Mouse (Mus musculus) layer of hippocampus, adult 11-12 months (tissue): ENCODE results near the gene Phf5a.

ENCODE experiments used
- DNase-seq: peaks from one replicate; pipeline ENCODE4 v3.0.0; 2022; ENCODE audit warnings: low spot score

Phf5a gene

GRCm38 (mm10) chr15:81848301-81848700 is 23.4 kb downstream of the Phf5a start:
- DNase-seq = peak; percentile 81

- DNase-seq = no peak
Measured at GRCm38 (mm10) chr15:81847861-81848260, 23.9 kb downstream of the Phf5a start.

- DNase-seq = no peak
Measured at GRCm38 (mm10) chr15:81847161-81847560, 24.6 kb downstream of the Phf5a start.

GRCm38 (mm10) chr15:81846755-81847154 is 25.0 kb downstream of the Phf5a start:
- no peak for DNase-seq

- DNase-seq = no peak
Measured at GRCm38 (mm10) chr15:81845724-81846123, 26.0 kb downstream of the Phf5a start.

GRCm38 (mm10) chr15:81845033-81845625 is 26.6 kb downstream of the Phf5a start:
- DNase-seq = no peak

GRCm38 (mm10) chr15:81842275-81842674 is 29.4 kb downstream of the Phf5a start:
- DNase-seq = no peak

GRCm38 (mm10) chr15:81840306-81840705 is 31.4 kb downstream of the Phf5a start:
- no peak for DNase-seq

- peak; percentile 88 for DNase-seq
Measured at GRCm38 (mm10) chr15:81839634-81840033, 32.1 kb downstream of the Phf5a start.

- DNase-seq = no peak
Measured at GRCm38 (mm10) chr15:81838554-81839235, 33.0 kb downstream of the Phf5a start.

GRCm38 (mm10) chr15:81836966-81837920 is 34.5 kb downstream of the Phf5a start:
- DNase-seq = no peak

- DNase-seq = peak; percentile 90
Measured at GRCm38 (mm10) chr15:81836124-81836821, 35.4 kb downstream of the Phf5a start.

- DNase-seq = no peak
Measured at GRCm38 (mm10) chr15:81835007-81835880, 36.5 kb downstream of the Phf5a start.

- DNase-seq = no peak
Measured at GRCm38 (mm10) chr15:81834171-81834841, 37.4 kb downstream of the Phf5a start.

- DNase-seq = no peak
Measured at GRCm38 (mm10) chr15:81833481-81833880, 38.2 kb downstream of the Phf5a start.

- DNase-seq = no peak
Measured at GRCm38 (mm10) chr15:81832219-81832618, 39.5 kb downstream of the Phf5a start.

- DNase-seq = peak; percentile 93
Measured at GRCm38 (mm10) chr15:81831136-81831825, 40.4 kb downstream of the Phf5a start.

- DNase-seq = no peak
Measured at GRCm38 (mm10) chr15:81830530-81830929, 41.2 kb downstream of the Phf5a start.

- DNase-seq = no peak
Measured at GRCm38 (mm10) chr15:81829208-81829580, 42.5 kb downstream of the Phf5a start.
